Mouse (Mus musculus): ENCODE measurements around the gene Sec16b.

The Sec16b gene

DNA sequence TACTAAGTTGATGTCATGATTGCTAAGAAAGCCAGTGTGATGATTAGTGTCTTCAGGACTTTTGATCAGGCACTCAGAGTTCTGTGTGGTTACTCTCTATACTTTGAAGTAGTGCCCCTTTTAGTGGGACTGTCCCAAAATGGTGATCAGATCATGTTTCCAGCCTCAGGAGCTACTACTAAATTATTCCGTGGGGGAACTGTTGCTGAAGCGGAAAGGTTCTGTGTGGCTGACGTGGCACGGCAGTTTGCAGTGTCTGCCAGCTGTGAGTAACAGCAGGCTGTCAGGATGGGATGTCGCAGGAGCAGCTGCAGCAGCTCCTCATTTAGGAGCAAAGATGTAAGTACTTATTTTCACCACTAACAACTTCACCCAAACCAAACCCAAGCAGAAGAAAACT is at the start of gene Sec16b:
Gene Sec16b, plus strand, starts transcription at position 207 of the 400 bp plus-strand sequence.
- no peak for DNase-seq

DNA sequence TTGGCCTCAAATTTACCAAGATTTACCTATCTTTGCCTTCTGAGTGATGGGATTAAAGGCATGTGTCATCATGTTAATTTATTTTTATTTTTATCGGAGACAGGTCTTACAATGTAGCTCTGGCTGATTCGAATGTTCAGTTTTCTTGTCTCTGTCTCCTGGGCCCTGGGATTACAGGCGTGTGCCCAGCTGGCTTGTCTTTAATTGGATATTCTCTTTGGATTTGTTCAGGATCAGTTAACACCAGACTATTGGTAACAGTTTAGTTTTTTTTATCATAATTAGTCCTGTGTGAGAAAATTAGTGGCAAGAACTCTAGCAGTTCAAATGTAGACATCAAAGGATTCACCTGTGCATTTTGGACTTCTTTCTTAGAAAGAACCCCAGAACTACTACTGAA is 48.7 kb upstream of the Sec16b start:
- DNase-seq = no peak

DNA sequence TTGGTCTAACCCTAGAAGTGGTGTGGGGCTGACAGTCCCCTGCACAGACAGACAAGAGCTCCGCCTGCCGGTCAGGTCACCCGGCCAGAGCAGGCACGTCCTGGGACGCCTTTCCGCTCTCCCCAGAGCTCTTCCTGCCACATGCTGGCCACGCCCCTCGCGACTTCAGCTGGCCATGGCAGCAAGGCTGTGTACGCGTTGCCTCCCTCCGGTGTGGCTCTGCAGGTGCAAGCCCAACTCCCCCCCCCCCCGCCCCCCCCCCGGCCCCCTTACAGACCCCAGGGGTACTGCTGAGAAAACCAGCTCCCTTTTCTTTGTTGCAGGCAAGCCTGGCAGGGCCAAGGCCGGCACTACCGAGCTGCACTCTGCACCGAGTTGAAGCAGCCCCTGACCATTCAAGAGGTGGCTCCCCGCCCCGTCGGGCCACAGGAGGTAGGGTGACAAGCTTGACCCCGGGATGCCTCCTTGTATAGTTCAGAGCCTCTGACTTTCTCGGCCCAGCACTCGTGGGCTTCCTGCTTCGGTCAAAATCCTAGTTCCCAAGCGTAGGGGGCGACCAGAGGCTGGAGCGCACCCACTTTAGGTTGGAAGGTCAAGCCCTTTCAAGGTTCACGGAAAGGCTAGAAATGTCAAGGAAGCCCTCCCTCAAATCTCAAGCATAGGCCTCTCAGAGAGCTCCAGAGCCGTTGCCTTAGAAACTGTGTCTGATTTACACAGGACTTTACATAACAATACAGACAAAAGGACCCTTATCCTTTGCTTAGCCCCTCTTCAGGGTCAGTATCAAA is 47.9 kb upstream of the Sec16b start, which contains the start of gene Cryzl2:
Gene Cryzl2, plus strand, starts transcription at position 157 of the 788 bp plus-strand sequence.
- DNase-seq = peak; percentile 31 to 32

DNA sequence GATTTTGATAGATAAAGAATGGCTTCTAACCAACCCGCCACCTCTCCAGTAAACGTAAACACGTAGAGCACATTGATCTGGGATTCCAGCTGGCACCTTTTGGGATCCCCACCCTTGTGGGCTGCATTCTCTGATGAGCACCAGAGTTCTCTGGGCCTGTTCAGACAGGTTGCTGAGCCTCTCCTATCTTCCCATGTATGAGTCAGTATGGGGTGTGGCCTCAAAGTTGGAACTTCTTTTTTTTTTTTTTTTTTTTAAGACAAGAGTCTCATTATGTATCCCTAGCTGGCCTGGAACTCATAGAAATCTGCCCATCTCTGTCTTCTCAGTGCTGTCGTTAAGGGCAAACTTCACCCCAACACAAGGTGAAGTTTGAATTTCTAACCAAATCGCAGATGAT is 46.6 kb upstream of the Sec16b start:
- DNase-seq = no peak

DNA sequence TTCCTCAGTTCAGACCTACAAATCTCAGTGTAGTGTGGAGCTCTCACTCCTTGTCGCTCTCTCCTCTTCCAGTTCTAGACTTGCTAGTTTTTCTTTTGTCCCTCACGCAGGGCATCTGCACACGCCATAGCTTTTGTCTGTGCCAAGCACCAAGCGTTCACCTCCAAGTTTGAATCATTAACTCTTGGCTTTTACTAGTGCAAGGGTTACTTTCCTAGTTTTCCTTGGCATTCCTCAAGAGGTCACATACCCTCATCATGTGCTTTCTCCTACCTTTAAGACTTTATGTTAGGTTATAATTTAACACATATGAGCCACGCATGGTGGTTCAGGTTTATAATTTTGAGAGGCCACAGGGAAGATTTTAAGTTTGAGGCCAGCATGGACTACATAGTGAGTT is 45.3 kb upstream of the Sec16b start:
- DNase-seq = no peak

DNA sequence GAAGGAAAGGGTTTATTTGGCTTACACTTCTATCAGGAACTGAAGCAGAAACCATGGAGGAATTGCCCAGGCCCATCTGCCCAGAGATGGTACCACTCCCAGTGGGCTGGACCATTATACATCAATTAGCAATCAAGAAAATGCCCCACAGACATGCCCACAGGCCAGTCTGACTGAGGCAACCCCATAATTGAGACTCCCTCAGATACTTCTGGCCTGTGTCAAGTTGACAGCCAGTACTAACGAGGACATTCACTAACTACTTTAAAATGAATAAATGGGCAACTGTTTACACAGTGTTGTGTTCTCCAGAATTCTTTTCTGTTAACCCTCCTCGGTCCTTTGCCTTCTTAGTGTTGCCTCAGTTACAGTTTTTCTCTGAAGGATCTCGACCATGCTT is 44.2 kb upstream of the Sec16b start:
- no peak for DNase-seq

DNA sequence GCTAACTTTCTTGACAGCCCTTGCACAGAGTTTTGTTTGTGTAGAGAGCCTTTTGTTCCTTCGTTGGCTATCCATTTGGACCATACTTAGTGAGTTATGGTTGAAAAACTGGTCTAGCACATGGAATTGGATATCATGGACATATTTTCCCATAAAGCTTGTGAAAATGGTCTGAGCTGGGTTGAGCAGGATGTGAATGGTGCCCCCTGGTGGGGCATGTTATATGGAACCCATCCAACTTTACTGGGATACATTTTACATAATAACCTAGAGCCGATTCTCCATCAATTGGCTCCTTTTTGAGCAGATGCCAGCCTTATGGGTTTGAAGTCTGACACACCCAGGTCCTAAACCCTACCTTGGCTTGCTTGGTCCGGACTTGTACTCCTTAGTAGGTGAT is 41.3 kb upstream of the Sec16b start:
- peak in 1 of 2 experiments; percentile 28 for DNase-seq

DNA sequence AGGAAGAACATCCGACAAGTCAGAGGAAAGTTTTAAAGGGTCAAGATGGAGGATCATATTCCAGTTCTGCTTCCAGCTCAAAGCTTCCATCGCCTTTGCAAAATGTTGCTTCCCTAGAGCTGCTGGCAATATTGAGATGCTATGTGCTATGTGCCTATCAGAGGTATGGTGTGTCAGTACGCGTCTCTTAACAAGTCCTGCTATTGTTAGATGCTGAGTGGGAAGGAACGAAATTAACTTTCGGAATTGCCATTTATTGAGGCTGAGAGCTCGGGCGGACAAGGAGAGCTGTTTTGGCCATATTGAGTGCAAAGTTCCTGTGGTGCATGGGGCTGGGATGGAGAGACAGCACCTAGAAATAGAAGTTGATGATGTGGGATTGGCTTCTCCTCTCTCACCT is 38.7 kb upstream of the Sec16b start:
- DNase-seq = no peak

DNA sequence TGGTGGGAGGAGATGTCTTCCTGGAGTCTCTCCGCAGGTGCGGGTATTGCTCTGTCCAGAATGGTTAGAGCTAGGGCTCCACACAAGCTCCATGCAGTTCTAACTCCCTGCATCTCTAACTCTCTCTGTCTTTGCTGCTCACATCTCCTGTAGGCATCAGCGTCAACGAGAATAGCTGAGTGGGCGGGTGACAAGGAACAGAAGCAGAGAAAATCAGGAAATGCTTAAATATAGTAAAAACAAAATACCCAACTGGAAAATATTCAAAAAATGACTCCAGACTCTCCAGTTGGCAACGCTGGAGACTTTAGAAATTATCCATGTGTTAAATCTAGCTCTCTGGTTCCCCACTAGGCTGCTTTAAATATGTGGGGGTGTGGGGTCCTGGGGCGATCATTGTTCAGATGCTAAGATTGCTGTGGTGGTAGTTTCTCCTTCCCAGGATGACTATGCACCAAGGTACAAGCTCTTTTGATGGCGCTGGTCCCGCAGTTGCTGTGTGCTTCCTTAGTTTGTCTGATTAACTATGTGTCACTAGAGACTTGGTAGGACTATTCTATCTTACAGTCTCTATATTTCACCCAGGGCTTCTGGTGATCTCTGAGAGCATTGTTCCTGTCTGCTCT is 35.7 kb upstream of the Sec16b start:
- DNase-seq = no peak

DNA sequence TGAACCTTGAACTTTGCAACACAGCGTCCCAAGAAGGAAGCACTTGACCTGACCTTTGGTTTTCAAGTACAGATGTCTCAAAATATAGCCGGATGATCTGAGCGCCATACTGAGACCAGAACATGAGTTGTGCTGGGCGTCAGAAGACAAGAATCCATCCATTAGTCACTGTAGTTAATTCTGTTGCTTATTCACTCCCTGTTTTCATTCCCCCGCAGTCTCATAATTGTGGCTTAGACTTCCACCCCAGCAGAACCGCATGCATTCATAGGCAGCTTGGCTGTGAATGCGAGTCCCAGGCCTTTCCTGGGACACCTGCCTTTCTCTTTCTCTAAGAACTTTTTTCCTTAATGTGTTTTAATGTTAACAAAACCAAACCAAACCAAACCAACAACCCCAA is 33.8 kb upstream of the Sec16b start:
- no peak for DNase-seq

DNA sequence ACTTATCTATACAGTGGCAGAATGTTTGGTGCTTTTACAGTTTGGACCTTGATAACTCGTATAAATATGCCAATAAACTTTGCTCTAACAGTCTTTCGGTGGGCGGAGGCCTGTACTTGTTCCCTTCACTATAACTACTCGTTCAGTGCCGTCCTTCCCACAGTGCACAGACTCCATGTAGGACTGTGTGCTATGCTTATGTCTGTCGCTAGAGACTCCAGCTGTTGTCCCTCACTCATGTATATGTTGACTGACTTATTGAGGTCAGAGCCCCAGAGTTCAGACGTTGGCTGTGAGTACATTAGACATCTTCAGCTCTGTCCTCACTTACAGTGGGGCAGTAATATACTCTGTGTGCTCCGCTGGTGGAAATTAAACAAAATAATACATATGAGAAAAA is 31.7 kb upstream of the Sec16b start:
- DNase-seq = no peak

DNA sequence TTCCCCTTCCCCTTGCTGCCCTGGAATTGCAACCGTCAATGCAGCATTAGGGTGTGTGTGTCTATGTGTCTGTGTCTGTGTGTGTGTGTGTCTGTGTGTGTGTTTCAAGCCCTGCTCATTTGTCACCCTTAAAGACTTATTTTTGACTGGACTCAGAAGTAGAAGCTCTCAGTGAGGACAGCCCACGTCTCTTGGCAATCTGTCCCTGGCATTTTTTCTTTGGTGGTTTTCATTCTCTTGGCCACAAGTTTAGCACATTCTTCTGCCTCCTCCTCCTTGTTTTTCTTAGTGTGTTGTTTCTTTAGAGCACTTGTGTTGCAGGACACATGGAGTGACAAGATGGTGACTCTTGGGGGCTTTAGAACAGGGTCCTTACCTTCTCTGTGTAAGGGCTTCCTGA is 30.3 kb upstream of the Sec16b start:
- no peak for DNase-seq

DNA sequence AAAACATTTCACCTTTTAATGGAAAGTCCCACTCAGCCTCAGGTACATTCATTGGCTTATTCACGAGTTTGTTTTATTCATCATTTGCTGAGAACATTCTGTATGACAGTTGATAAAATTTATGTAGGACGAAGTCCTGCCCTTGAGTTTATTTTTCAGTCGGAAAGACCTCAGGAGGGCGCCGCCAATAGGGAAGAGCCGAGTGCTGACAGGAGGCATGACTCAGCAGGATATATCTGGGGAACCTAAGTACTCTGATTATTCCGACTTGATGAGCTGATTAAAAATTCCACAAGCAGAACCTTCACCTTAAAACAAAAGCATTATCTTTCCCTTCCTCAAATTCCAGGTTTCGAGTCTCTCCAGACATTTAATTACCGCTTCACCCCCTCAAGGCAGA is 26.4 kb upstream of the Sec16b start:
- no peak for DNase-seq

DNA sequence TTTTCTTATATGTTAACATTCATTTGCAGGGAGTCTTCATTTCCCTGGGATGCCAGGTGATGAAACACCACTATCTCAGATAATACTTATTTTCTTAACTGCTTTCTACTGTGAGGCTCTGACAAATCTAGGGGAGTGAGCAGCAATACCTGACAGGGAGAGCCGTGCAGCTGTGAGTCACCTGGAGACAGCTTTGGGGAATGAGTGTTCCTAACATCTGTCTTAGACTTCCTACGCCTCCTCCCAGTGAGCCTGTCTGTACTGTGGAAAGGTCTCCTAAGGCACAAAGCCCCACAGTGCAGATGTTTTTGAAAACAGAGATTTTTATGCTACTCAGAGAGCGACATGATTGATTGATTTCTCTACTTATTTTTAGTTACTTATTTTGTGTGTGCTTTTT is 25.6 kb upstream of the Sec16b start:
- DNase-seq = no peak

DNA sequence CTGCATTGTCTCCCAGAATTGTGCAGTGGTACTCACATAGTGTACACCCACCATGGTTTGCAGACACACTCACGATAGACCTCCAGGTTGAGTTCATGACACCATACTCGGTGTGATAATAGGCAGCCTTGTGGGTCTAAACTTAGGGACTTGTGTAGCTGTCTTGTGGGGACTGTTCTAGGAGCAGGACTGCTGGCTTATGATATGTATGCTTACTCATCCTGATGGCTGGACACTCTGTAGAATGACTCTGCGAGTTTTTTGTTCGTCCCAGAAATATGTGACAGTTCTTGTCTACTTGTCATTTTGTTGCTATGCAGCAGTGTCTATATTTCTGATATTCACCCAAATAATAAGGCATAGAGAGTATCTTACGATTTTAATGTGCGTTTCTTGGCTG is 24.9 kb upstream of the Sec16b start:
- no peak for DNase-seq

DNA sequence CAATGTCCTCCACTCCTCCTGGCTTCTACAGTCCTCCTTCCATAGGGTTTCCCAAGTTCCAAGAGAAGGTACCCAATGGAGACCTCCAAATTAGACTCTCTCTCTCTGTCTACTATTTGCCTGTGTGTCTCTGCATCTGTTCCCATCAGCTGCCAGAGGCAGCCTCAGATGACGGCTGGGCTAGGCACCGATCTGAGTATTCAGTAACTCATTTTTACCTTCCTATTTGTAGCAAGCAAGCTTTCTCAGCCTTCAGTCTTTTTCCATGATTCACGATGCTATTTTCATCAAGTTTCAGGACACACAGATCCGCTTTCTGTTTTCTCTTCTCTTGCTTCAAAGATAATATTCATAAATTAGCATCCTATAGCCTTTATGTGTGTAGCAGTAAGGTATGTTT is 22.4 kb upstream of the Sec16b start:
- no peak for DNase-seq

DNA sequence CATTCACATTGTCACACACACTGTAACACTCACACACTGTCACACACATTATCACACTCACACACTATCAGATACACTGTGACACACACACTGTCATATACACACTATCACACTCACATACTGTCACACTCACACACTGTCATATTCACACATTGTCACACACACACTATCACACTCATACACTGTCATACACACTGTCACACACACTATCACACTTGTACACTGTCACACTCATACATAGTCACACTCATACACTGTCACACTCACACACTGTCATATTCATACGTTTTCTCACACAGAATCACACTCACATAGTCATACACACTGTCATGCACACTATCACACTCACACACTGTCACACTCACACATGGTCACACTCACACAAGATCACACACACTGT is 5.9 kb upstream of the Sec16b start:
- no peak for DNase-seq

DNA sequence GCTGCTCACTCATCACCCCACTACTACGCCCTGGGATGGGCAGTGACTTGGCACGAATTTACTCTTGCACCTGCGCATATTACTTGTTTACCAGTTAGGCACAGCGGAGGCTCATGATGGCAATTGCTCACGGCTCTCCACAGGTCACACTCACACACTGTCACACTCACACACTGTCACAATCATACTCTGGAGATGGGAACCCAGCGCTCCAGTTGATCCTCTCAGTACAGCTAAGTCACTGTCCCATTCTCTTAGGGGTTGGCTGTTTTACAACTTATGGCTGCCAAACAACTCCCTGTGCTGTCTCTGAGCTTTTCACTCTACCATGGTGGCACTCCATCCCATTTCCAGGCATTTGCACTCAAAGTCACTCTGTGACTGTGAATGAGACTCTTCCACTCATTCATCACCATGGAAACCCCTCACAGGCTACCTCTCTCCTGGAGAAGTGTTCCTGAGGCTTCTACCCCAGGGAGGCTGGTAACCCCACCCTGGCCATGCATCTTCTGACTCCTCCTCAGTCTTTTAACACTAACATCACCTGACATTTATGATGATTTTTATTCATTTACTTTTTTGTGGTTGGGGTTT is 5.1 kb upstream of the Sec16b start:
- no peak for DNase-seq

DNA sequence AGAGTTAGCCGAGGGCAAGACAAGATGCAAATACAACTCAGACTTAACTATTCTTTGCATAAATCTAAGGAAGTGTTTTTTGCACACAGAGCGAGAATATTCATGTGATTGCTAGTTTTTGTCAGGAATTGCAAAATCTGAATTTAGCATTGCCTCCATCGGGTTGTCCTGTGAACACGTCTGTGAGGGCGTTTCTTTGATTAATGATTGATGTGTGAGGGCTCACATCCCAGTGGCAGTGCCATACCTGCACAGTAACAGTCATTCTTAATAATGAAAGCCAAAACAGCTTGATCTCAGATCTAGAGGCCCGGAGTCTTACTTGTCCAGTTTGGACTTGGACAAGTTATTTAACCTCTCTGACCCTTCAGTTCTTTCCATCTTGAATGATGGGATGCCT is 3.5 kb upstream of the Sec16b start:
- no peak for DNase-seq

DNA sequence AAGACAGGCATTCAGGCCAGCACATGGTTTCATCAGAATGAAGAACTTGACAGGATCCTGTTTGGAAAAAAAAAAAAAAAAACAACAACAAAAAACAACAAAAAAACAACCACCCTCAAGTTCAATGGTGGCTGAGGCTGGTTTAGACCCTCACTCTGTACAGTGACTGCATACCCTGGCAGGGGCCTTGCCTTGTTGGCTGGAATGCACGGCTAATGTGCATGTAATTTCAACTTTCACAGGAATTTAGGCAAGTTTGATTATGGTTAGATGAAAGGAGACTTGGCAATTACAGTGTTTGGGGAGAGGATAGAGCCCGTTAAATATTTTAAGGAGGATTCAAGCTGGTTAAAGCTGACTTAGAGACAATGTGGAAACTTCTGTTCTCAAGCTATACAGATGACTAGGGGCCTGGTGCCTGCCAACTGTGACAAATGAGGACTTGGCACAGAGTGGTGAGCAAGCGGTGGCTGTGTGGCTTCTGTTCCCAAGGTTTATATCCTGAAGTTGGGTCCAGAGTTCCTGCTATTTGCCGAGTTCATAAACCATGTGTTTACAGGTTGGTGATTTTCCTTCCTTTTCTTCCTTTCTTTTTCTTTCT is 567 bp downstream of the Sec16b start:
- no peak for DNase-seq

DNA sequence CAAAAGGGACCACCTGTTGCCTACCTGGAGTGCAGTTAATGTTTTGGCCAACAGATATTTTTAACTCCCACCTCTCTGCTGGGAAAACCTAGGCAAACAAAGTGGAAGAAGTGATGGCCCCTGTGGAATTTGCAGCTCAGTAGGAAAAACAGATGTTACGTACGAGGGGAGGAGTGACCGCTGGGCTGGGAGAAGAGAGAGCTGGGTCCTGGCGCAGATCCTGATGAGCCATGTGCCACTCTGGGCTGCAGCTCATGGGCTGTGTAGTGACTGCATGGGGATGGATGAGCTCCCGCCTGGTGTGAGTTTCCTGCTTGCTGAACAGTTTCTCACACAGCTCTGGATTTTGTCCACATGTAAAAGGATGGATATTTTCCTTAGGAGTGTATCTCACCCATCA is 1.3 kb downstream of the Sec16b start:
- DNase-seq = no peak

DNA sequence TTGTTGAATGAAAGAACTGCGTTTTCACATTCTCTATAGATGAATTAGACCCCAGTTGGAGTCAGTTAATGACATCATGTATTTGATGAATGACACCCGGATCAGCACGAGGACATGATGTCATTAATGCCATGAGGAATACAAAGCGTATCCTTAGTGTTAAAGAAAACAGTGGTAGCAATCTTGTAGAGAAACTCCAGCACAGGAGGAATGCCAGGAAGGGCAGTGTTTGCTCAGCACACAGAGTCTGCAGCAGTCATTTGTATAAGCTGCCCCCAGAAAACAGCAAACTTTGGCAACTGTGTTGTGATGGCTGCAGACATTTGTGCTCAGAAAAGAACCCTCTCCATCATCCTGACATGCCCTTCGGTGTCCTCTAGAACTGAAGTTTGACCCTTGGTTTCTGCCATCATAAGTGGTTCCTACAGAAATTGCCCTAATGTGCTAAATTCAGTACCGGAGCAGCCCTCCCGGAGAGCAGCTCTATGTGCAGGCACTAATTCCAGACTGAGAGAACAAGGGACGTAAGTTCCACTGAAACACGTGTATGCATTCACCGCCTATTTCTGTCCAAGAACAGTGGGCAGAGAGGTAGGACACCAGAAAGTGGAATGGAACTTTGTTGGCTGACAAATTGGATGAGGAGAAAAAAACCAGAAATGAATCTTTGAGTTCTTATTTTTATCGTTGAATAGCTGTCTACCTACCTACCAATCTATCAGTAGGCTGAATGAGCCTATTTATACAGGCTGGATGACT is 6.3 kb downstream of the Sec16b start:
- DNase-seq = no peak

DNA sequence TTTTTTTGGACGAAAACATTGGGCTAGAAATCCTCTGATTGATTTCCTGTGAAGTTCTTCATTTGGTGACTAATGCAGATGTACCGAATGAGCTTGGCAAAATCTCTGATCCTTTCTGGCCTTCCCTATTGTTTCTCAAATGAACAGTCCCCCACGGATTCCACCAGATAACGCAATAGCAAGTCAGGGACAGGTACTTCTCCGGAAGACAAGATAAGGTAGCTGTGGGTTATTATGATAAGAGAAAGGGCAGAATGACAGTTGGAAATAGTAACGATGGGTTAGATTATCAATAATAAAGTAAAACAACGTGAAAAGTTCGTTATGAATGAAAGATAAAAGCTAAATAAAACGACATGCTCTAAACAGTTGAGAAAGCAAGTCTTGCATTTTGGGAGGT is 7.0 kb downstream of the Sec16b start:
- no peak for DNase-seq

All from cerebellum, adult 18-20 months (tissue).